Mouse (Mus musculus): ENCODE data around the gene Mroh3. TPM values are rescaled to one million over a fixed set of nuclear protein-coding genes. Genes with fewer than 3 reads are reported as not detected.

Gene Mroh3
- polyA plus RNA-seq (2012; rRNA removed), result not detected in 2 replicates

GRCm38 (mm10) chr1:136212803-136213202 lies at the start of gene Mroh3:
Gene Mroh3 (minus strand): TSS chr1:136212828.

GRCm38 (mm10) chr1:136260635-136261238 lies 48.1 kb upstream of the Mroh3 start, which contains the start of gene Gpr25:
Gene Gpr25 (minus strand): TSS chr1:136260873.

DNA sequence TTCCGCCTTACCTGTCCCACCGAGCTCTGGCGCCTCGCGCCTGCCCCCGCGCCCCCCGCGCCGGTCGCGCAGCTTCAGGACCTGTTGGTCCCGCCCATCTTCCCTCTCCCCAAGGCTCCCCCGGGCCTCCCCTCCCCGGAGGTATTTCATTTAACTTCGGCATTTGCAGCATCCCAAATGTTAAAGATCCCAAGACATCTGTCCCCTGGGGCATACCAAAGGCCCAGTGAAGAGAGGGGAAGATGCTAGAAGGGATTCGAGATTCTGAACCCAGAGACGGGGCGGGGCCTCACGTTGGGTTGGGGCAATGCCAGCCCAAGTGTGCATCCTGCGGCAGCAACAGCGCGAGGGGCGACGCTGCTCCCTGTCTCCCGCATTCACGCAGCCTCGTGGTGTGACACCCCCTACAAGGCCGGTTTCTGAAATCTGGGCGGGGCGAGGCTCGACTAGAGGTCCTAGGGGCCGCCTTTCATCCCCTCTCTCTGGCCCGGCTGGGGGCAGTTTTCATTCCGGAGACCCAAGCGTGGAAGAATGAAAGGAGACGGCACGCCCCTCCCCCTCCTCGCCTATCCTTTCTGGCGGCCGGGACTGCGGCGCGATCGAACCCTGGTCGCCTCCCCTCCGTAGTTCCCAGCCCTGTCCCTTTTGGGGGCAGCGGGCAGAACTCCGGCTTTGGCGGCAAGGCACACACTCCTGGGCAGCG lies 21.4 kb upstream of the Mroh3 start, which contains the start of gene Inava:
Gene Inava (minus strand): TSS at position 373 of the 703 bp plus-strand sequence.

Other genes with a start within 250 kb of the Mroh3 start
- 0.05 and 0.12 TPM in 2 replicates for gene Igfn1, start 206.5 kb downstream of the Mroh3 start, polyA plus RNA-seq (2012; rRNA removed)
- gene Tmem9, start 204.7 kb downstream of the Mroh3 start, polyA plus RNA-seq (2012; rRNA removed), result 79.1 and 80.8 TPM in 2 replicates
- not detected in 2 replicates for gene Ascl5, start 162.0 kb downstream of the Mroh3 start, polyA plus RNA-seq (2012; rRNA removed)
- under 0.01 and 0.10 TPM in 2 replicates for gene Cacna1s, start 160.1 kb downstream of the Mroh3 start, polyA plus RNA-seq (2012; rRNA removed)
- gene Kif21b, start 81.4 kb downstream of the Mroh3 start, polyA plus RNA-seq (2012; rRNA removed), result 2.4 and 3.3 TPM in 2 replicates
- gene Inava, start 21.4 kb upstream of the Mroh3 start, polyA plus RNA-seq (2012; rRNA removed), result 0.26 and 0.31 TPM in 2 replicates
- gene Gpr25, start 48.0 kb upstream of the Mroh3 start, polyA plus RNA-seq (2012; rRNA removed), result not detected in 2 replicates
- gene Camsap2, start 133.3 kb upstream of the Mroh3 start, polyA plus RNA-seq (2012; rRNA removed), result 4.9 and 5.2 TPM in 2 replicates
- 2.3 and 2.5 TPM in 2 replicates for gene Ddx59, start 202.4 kb upstream of the Mroh3 start, polyA plus RNA-seq (2012; rRNA removed)

Data from liver, embryonic 18 days (tissue).